Mouse (Mus musculus): ENCODE results near the gene Tmem38a.

- TF ChIP-seq CTCF (IDR thresholded peaks at IDR 0.05; ENCODE audit: low read depth, low read length) = no peak
- no peak for TF ChIP-seq POLR2AphosphoS5 (IDR thresholded peaks at IDR 0.05; ENCODE audit: insufficient replicate concordance, low read depth, low read length)
- TF ChIP-seq GATA1 (IDR thresholded peaks at IDR 0.05; ENCODE audit: borderline replicate concordance, low read length) = no peak
- TF ChIP-seq GATA2 (IDR thresholded peaks at IDR 0.05; ENCODE audit: borderline replicate concordance, low read depth, low read length) = no peak
- TF ChIP-seq TAL1 (conservative IDR thresholded peaks at IDR 0.05; ENCODE audit: low read depth, low read length) = no peak
Measured at GRCm38 (mm10) chr8:72548644-72549313, 23.1 kb upstream of the Tmem38a start.

Data from G1E (cell line).